Mouse (Mus musculus) liver, embryonic 14.5 days (tissue): ENCODE results near the gene Olfr553.

ENCODE experiments used
- CTCF ChIP-seq: IDR thresholded peaks from 2 replicates; pipeline ENCODE4 v1.5.1; 2016; ENCODE audit warnings: antibody characterized with exemption, low read depth, control low read depth
- EP300 ChIP-seq: IDR thresholded peaks from 2 replicates; pipeline ENCODE4 v1.6.1; 2016; ENCODE audit warnings: antibody characterized with exemption, low read depth

- no peak for TF ChIP-seq CTCF
- no peak for TF ChIP-seq EP300
Observed at GRCm38 (mm10) chr7:102658523-102658922, 40.5 kb upstream of the Olfr553 start, which contains the start of gene Olfr555.
